ENCODE assay signal across 8 mouse cellular contexts in the genomic region with DNA sequence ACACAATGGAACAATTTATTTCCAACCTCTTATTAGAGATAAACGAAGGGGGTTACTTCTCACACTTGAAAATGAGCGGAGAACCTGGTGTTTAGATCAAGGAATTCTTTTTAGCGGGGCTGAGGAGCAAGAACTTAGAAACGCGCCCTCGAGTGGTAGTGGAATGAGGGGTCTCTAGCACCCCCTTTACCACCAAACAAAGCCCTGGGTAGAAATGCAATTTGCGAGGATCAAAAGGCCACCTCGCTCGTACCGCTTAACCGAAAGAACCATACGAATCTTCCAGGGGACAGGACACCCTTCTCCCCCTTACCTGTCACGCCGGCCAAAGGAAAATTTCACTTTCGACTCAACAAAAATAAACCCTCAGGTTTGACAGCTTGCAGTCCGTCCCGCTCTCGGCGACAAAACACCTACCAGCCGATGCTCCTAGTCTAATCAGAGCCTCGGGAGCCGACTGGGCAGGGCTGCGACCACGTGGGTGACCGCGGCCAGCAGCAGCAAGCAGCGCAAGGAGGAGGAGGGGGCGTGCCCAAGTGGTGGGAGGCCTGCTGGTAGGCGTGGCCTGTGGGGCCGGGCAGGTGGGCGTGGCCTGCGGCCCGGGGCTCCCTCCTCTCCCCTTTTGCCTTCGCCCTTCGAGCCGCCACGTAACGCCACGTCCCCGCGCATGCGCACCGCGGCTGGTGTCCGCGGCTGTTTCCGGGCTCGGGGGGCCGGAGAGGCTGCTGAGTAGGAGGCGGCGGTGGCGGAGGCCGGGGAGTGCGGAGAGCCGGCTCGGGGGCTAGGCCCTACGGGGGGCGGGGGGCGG. TPM values are rescaled to one million over a fixed set of nuclear protein-coding genes. Genes with fewer than 3 reads are reported as not detected.
DNase-seq lines count a peak whose midpoint lies in the region; ATAC-seq and TF ChIP-seq lines count a peak whose summit lies in the region.

A gene (plus strand): TSS at position 700 of the 808 bp plus-strand sequence.

- no peaks in the 10 kb centered on the region for H3K9me3 ChIP-seq in hindbrain, postnatal 0 days (ENCODE audit: low read length)

- intact Hi-C loops in gastrocnemius, adult 2 months (cut with DNase I): loop anchor here (1.0 to 5.0 kb wide), 2 partner anchors 55 to 175 kb away; a partner anchor contains a TSS
- intact Hi-C loops in left cerebral cortex, adult 2 months (cut with DNase I): loop anchor here (1.0 to 5.0 kb wide), 3 partner anchors 54 to 175 kb away; a partner anchor contains a TSS

- peak within 1 kb of the TSS; percentile 83 for H3K9ac ChIP-seq in hindbrain, postnatal 0 days (replicated peaks; ENCODE audit: low read length)

- peak; percentile 90 for ATAC-seq in common myeloid progenitor, adult 5-6 weeks (replicated peaks; ENCODE audit: low read depth, poor library complexity, severe bottlenecking)
- ATAC-seq in hindbrain, postnatal 0 days: peak; percentile 98
- peak; percentile 93 for ATAC-seq in megakaryocyte, adult 5-6 weeks (ENCODE audit: poor library complexity, severe bottlenecking)

- H3K27ac ChIP-seq in gastrocnemius, adult 2 months: peak within 1 kb of the TSS; percentile 99
- H3K27ac ChIP-seq in hindbrain, postnatal 0 days: peak within 1 kb of the TSS; percentile 81
- H3K27ac ChIP-seq in left cerebral cortex, adult 2 months: peak within 1 kb of the TSS; percentile 88

- peak; percentile 99 for DNase-seq in ZHBTc4 (ENCODE audit: low read depth, low spot score)
- peak; percentile 100 for DNase-seq in gastrocnemius, adult 2 months
- peak; percentile 99 for DNase-seq in hindbrain, postnatal 0 days (ENCODE audit: low spot score)
- peak; percentile 97 to 98 for DNase-seq in left cerebral cortex, adult 2 months (ENCODE audit: extremely low spot score in 1 of 2, low spot score in 2 of 2)
- DNase-seq in right cerebral cortex, adult 2 months (ENCODE audit: low spot score in 2 of 2): peak; percentile 96
- DNase-seq in urinary bladder, postnatal 14 days (ENCODE audit: low spot score): peak; percentile 99

- no peaks in the 10 kb centered on the region for H3K36me3 ChIP-seq in hindbrain, postnatal 0 days (ENCODE audit: insufficient read depth, low read length)

- peak within 1 kb of the TSS; percentile 77 for H3K4me3 ChIP-seq in gastrocnemius, adult 2 months
- peak within 1 kb of the TSS; percentile 83 for H3K4me3 ChIP-seq in hindbrain, postnatal 0 days (ENCODE audit: low read length)
- peak within 1 kb of the TSS; percentile 99 for H3K4me3 ChIP-seq in left cerebral cortex, adult 2 months

- H3K27me3 ChIP-seq in hindbrain, postnatal 0 days (ENCODE audit: insufficient read depth, low read length): no peaks in the 10 kb centered on the region

- WGBS in hindbrain, postnatal 0 days: under 1% methylated on average over 51 of the region's 59 CpGs

- peak; percentile 52 for TF ChIP-seq CTCF in gastrocnemius, adult 2 months (IDR thresholded peaks at IDR 0.05)
- TF ChIP-seq CTCF in hindbrain, postnatal 0 days (IDR thresholded peaks at IDR 0.05; ENCODE audit: low read depth): peak; percentile 48
- peak; percentile 53 for TF ChIP-seq CTCF in left cerebral cortex, adult 2 months (IDR thresholded peaks at IDR 0.05)

- peaks cover 12% of the 10 kb centered on the region for H3K4me1 ChIP-seq in hindbrain, postnatal 0 days (ENCODE audit: insufficient read depth, low read length)

- H3K4me2 ChIP-seq in hindbrain, postnatal 0 days (ENCODE audit: low read depth, low read length): peak within 1 kb of the TSS; percentile 73

RNA-seq across cellular contexts. Expression of the gene that starts here (rescaled TPM):
- 24.9 and 25.6 TPM in 2 replicates for total RNA-seq in common myeloid progenitor, adult 5-6 weeks (2017)
- total RNA-seq in gastrocnemius, adult 2 months (2021): 10 to 100 TPM; 63.2 to 72.3 TPM
- 16.1 and 17.7 TPM in 2 replicates for total RNA-seq in hindbrain, postnatal 0 days (2014; rRNA removed)
- 29.6 and 29.8 TPM in 2 replicates for polyA plus RNA-seq in hindbrain, postnatal 0 days (2015; fragmentation: Nextera tagmentation; extraction: Ambion mirVana)
- total RNA-seq in left cerebral cortex, adult 2 months (2021): 10 to 100 TPM; 79.1 to 84.0 TPM
- 55.8 and 56.5 TPM in 2 replicates for total RNA-seq in megakaryocyte, adult 5-6 weeks (2015)
- total RNA-seq in megakaryocyte, adult 5-6 weeks (2017): 20.9 and 29.7 TPM in 2 replicates

Comparison
In these comparisons a context has a peak if more than half of its experiments do, and no peak if none do; other contexts are left out.
1. Peak in every context shown above with its lines: DNase-seq, ATAC-seq, H3K4me3 ChIP-seq and H3K27ac ChIP-seq.